Mouse (Mus musculus) liver, embryonic 11.5 days (tissue): Measurements from ENCODE around the gene Cbarp. TPM values are rescaled to one million over a fixed set of nuclear protein-coding genes. Genes with fewer than 3 reads are reported as not detected.

Source experiments
- ATAC-seq: fragments of 200-750 bp; cut with Nextera tagmentation; replicated peaks from 2 replicates; pipeline ENCODE4 v1.8.0; 2017; ENCODE audit warnings: moderate number of reproducible peaks, mild to moderate bottlenecking, moderate TSS enrichment, moderate library complexity; ENCODE audit not compliant: low FRiP score
- DNase-seq: peaks from one replicate; pipeline ENCODE4 v3.0.0-alpha.2; 2017; ENCODE audit warnings: low spot score
- H3K27ac ChIP-seq: fragments of 300-500 bp; sonication (generic); 2 replicates; pipeline ENCODE4 v1.5.1; 2014; ENCODE audit warnings: mild to moderate bottlenecking, low read depth, low read length, control low read depth
- H3K27me3 ChIP-seq: fragments of 300-500 bp; sonication (generic); replicated peaks from 2 replicates; pipeline ENCODE4 v1.6.1; 2014; ENCODE audit warnings: low read length, mixed read lengths; ENCODE audit not compliant: control insufficient read depth, insufficient read depth
- H3K36me3 ChIP-seq: fragments of 300-500 bp; sonication (generic); 2 replicates; pipeline ENCODE4 v1.6.1; 2014; ENCODE audit warnings: mild to moderate bottlenecking, low read length, moderate library complexity, mixed read lengths; ENCODE audit not compliant: control insufficient read depth, insufficient read depth
- H3K4me1 ChIP-seq: fragments of 300-500 bp; sonication (generic); replicated peaks from 2 replicates; pipeline ENCODE4 v1.6.1; 2014; ENCODE audit warnings: low read length, mixed read lengths; ENCODE audit not compliant: control insufficient read depth, insufficient read depth
- H3K4me2 ChIP-seq: fragments of 300-500 bp; sonication (generic); 2 replicates; pipeline ENCODE4 v1.6.1; 2014; ENCODE audit warnings: mild to moderate bottlenecking, control low read depth, moderate library complexity
- H3K4me3 ChIP-seq: fragments of 300-500 bp; sonication (generic); 2 replicates; pipeline ENCODE4 v1.5.1; 2014; ENCODE audit warnings: low read depth, low read length, control low read depth
- H3K9ac ChIP-seq: fragments of 300-500 bp; sonication (generic); 2 replicates; pipeline ENCODE4 v1.6.1; 2014; ENCODE audit warnings: low read depth, low read length, control low read depth
- H3K9me3 ChIP-seq: fragments of 300-500 bp; sonication (generic); 2 replicates; pipeline ENCODE4 v1.6.1; 2016; ENCODE audit warnings: low read length, inconsistent platforms, mixed read lengths; ENCODE audit not compliant: control insufficient read depth
- WGBS: fragments of 180-500 bp; shearing (Covaris S2); extraction: QIAGEN DNeasy Blood & Tissue Kit; methylation state at CpG from one replicate; pipeline ENCODE4 v1.1.7; 2014; 5-methylcytosine and 5-hydroxymethylcytosine counted together
- polyA plus RNA-seq: library from polyadenylated mRNA; unstranded; fragments of >200 nt; fragmentation: Nextera tagmentation; extraction: Ambion mirVana; gene quantifications from 2 replicates; pipeline ENCODE4 v1.2.1, GENCODE M21; 2014

The Cbarp gene
- 2.8 and 3.1 TPM in 2 replicates for polyA plus RNA-seq

GRCm38 (mm10) chr10:80140666-80141035 lies at the start of gene Cbarp:
Cbarp (minus strand) TSS chr10:80140835.
- DNase-seq = no peak
- Histone ChIP-seq H3K4me1 (peaks cover 54% of the 10 kb centered on the region), H3K4me3 (peak within 1 kb of the TSS; percentile 80), H3K27ac (peak within 1 kb of the TSS; percentile 88), H3K27me3 (peaks cover 31% of the 10 kb centered on the region), H3K9ac (peak within 1 kb of the TSS; percentile 63), H3K9me3 (no peaks in the 10 kb centered on the region), H3K36me3 (peaks cover 22% of the 10 kb centered on the region), H3K4me2 (peak within 1 kb of the TSS; percentile 100)
- 69% methylated on average over 10 of the region's 10 CpGs for WGBS
- no peak for ATAC-seq

DNA sequence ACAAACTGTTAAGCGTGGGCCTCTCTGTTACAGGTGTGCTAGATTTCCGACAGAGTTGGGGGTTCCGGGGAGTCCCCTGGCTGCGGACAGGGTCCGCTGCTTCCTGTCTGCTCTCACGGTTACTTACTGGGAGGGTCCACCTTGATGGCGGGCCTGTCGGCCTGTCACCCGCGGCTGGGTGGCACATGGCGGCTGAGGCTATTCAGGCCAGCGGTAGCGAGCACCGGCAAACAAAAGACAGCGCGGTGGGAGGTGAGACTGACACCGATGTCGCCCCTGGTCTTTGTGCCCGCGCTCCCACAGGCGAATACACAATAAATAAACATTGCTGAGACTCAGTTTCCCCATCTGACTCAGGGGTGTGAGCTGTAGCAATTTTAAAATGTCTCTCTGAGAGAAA lies 49.4 kb upstream of the Cbarp start:
- peaks cover 17% of the 10 kb centered on the region for H3K4me1 ChIP-seq
- no peaks in the 10 kb centered on the region for H3K36me3 ChIP-seq
- 5% methylated on average over 21 of the region's 21 CpGs for WGBS
- H3K27ac ChIP-seq = no peak overlapping the region
- H3K4me2 ChIP-seq = peak overlapping the region; percentile 71
- ATAC-seq = no peak
- H3K9me3 ChIP-seq = no peaks in the 10 kb centered on the region
- peak overlapping the region; percentile 47 for H3K4me3 ChIP-seq
- DNase-seq = no peak
- H3K27me3 ChIP-seq = peaks cover 75% of the 10 kb centered on the region
- H3K9ac ChIP-seq = 0 out of 2 replicates have a peak overlapping the region, but pooled peaks have one; percentile 20

- no peak overlapping the region for H3K4me2 ChIP-seq
- no peak overlapping the region for H3K27ac ChIP-seq
- no peaks in the 10 kb centered on the region; the same call in 1 of the 2 replicates for H3K36me3 ChIP-seq
- WGBS = 79% methylated on average over 15 of the region's 15 CpGs
- ATAC-seq (no peak), DNase-seq (no peak)
- H3K9me3 ChIP-seq = no peaks in the 10 kb centered on the region
- no peak overlapping the region for H3K4me3 ChIP-seq
- no peak overlapping the region for H3K9ac ChIP-seq
- peaks cover 14% of the 10 kb centered on the region for H3K4me1 ChIP-seq
- H3K27me3 ChIP-seq = peaks cover 75% of the 10 kb centered on the region
Observed at GRCm38 (mm10) chr10:80188453-80189024, 47.9 kb upstream of the Cbarp start.

DNA sequence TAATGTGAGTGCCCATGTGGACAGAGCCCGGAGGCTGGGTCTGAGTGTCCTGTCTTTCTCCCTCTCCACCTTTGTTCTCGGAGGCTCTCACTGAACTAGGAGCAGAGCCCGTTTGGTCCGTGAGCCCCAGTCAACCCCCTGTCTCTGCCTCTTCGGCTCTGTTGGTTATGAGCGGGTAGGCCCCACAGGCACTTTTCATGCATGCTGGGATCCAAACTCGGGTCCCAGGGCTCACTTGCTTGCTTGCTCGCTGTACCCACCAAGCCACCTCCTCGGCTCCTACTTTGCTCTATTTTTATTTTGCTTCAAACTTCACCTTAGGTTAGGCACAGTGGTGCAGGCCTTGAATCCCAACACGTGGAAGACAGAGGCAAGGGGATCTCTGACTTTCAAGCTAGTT lies 47.1 kb upstream of the Cbarp start:
- DNase-seq = no peak
- H3K27ac ChIP-seq = no peak overlapping the region
- no peaks in the 10 kb centered on the region; the same call in 1 of the 2 replicates for H3K36me3 ChIP-seq
- no peak for ATAC-seq
- no peak overlapping the region for H3K4me2 ChIP-seq
- peaks cover 14% of the 10 kb centered on the region for H3K4me1 ChIP-seq
- H3K27me3 ChIP-seq = peaks cover 73% of the 10 kb centered on the region
- no peaks in the 10 kb centered on the region for H3K9me3 ChIP-seq
- WGBS = 81% methylated on average over 10 of the region's 10 CpGs
- H3K9ac ChIP-seq = no peak overlapping the region
- H3K4me3 ChIP-seq = no peak overlapping the region

GRCm38 (mm10) chr10:80186649-80187048 lies 46.0 kb upstream of the Cbarp start:
- Histone ChIP-seq H3K4me2 (no peak overlapping the region; the same call in 1 of the 2 replicates), H3K36me3 (no peaks in the 10 kb centered on the region; the same call in 1 of the 2 replicates), H3K27ac (no peak overlapping the region), H3K4me1 (peaks cover 14% of the 10 kb centered on the region), H3K4me3 (no peak overlapping the region), H3K9me3 (no peaks in the 10 kb centered on the region), H3K27me3 (peaks cover 65% of the 10 kb centered on the region), H3K9ac (no peak overlapping the region)
- WGBS = 35% methylated on average over 27 of the region's 27 CpGs
- ATAC-seq (no peak), DNase-seq (no peak)

DNA sequence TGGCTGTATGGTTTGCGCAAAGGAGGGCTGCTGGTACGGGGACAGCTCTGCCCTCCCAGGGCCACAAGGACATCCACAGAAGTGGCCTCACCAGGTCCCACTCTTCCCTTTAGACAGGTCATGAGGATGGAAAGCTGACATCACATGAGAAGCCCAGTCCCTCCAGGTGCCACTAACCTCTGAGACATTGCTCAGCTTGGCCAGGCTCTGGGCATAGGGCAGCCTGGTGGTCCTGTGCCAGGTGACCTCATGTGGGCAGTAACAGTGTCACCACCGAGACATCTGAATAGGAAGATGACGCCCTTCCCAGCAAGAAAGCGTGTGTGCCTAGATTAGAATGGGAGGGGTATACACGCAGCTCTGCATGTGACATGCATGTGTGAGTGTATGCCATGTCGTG lies 41.9 kb upstream of the Cbarp start:
- no peaks in the 10 kb centered on the region for H3K9me3 ChIP-seq
- no peak overlapping the region for H3K4me2 ChIP-seq
- no peak overlapping the region for H3K4me3 ChIP-seq
- DNase-seq (no peak), ATAC-seq (no peak)
- no peak overlapping the region for H3K27ac ChIP-seq
- H3K9ac ChIP-seq = no peak overlapping the region
- no peaks in the 10 kb centered on the region; the same call in 1 of the 2 replicates for H3K36me3 ChIP-seq
- H3K4me1 ChIP-seq = peaks cover 8% of the 10 kb centered on the region
- 86% methylated on average over 7 of the region's 7 CpGs for WGBS
- H3K27me3 ChIP-seq = peaks cover 59% of the 10 kb centered on the region

GRCm38 (mm10) chr10:80180823-80181222 lies 40.2 kb upstream of the Cbarp start:
- ATAC-seq (no peak), DNase-seq (no peak)
- H3K9me3 ChIP-seq = no peaks in the 10 kb centered on the region
- H3K4me1 ChIP-seq = peaks cover 8% of the 10 kb centered on the region
- no peak overlapping the region for H3K9ac ChIP-seq
- H3K36me3 ChIP-seq = no peaks in the 10 kb centered on the region; the same call in 1 of the 2 replicates
- 58% methylated on average over 5 of the region's 5 CpGs for WGBS
- peak overlapping the region; percentile 64; the same call in 1 of the 2 replicates for H3K4me3 ChIP-seq
- H3K27ac ChIP-seq = no peak overlapping the region
- H3K27me3 ChIP-seq = peaks cover 42% of the 10 kb centered on the region
- H3K4me2 ChIP-seq = peak overlapping the region; percentile 76

GRCm38 (mm10) chr10:80180288-80180687 lies 39.7 kb upstream of the Cbarp start:
- peak overlapping the region; percentile 76 for H3K4me2 ChIP-seq
- no peak overlapping the region for H3K27ac ChIP-seq
- peaks cover 8% of the 10 kb centered on the region for H3K4me1 ChIP-seq
- no peaks in the 10 kb centered on the region for H3K9me3 ChIP-seq
- peak overlapping the region; percentile 64 for H3K4me3 ChIP-seq
- H3K27me3 ChIP-seq = peaks cover 36% of the 10 kb centered on the region
- ATAC-seq = no peak
- DNase-seq = no peak
- peak overlapping the region; percentile 65 for H3K9ac ChIP-seq
- no peaks in the 10 kb centered on the region; the same call in 1 of the 2 replicates for H3K36me3 ChIP-seq
- 52% methylated on average over 6 of the region's 6 CpGs for WGBS
